Mouse (Mus musculus): ENCODE measurements around the gene Aldh1b1. TPM values are rescaled to one million over a fixed set of nuclear protein-coding genes. Genes with fewer than 3 reads are reported as not detected.

The Aldh1b1 gene
- total RNA-seq (2023; ENCODE audit: inconsistent age): 3.8 to 10.1 TPM (median 6.9 TPM) in 4 replicates

DNA sequence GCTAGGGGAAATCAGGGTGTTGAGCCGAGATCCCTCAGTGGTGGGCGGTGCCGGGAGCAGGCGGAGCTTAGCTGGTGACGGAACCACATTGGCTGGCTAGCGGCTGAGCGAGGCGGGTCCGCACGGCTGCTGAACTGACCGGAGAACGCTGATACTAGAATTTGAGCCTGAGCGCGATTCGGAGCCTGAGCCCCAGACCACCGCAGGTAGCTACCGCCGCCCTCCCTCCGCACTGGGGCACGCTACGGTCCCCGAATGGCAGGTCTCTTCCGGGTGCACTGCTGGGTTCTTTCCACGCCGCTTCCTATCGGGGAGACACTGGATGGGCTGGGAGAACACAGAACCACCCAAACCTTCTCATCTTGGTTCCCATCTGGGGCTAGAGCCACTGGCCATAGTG, at the start of gene Aldh1b1:
Gene Aldh1b1, plus strand, starts transcription at position 59 of the 400 bp plus-strand sequence.

DNA sequence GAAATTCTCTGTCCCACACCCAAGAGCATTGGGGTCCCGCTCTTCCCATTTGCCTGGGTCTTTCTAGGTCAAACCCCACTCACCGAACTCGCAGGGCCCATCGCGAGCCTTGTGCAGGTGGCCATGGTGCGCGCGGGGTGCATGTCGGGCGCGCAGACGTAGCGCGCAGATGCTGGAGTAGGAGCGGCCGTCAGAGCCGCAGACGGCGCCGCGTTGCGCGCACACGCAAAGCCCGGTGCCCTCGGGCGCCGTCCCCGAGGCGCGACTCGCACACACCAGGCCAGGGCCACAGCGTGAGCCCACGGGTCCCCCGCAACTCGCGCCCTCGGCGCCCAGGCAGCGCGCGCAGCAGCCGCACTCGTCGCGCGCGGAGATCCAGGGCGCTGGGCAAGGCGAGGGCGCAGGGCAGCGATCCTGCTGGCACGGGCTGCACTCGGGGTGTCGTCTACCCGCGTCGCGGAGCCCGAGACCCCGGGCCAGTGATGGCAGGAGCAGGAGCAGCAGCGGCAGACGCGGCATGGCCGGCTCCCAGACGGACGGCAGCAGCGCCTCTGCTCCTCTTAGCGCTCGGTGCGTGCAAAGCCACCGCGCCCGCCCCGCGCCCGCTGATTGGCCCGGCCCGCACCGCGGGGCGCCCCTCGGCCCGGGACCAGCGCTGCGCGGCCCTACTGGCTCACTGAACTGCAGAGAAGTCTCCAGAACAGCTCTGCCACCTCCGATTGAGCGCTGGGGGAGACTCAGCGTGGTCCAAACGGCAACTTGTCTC, 27.6 kb downstream of the Aldh1b1 start, which contains the start of gene Igfbpl1:
Gene Igfbpl1, minus strand, starts transcription at position 649 of the 766 bp plus-strand sequence.

DNA sequence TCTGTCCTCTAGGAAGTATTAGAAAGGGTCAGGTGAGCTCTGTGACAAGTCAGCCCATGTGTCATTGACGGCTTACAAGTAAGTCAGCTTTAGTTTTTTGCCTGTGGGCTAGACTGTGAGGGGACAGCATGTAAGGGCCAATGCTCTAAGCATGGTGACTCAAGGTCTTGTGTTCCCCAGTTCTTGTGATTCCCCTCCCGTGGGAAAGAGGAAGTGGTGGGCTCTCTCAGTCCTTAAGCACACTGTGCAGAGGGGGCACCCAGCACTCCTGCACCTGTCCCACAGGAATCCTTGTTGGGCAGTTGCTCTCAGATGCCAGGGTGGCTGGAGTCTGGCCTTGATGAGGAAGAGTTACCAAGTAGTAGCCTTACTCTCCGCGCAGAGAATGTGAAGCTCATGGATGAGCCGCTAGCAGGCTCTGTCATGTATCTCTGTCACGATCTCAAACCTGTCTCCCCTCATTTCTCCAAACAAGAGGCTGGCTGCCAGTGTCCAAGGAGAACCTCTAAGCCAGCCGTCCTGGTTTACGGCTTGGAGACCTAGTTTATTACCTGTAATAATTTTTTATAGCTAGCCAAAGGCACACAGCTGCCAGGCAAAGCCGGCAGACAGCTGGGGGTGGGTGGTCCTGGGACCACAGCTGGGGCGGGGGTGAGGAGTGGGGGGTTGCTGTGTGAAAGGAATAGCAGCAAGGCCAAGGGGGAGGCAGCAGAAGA, 49.4 kb downstream of the Aldh1b1 start, which contains the start of gene Stra6l:
Gene Stra6l, plus strand, starts transcription at position 556 of the 716 bp plus-strand sequence.

Other genes starting within 250 kb of the Aldh1b1 start
- not detected in 4 replicates for gene Igfbpl1, start 27.9 kb downstream of the Aldh1b1 start, total RNA-seq (2023; ENCODE audit: inconsistent age)
- gene Stra6l, start 49.6 kb downstream of the Aldh1b1 start, total RNA-seq (2023; ENCODE audit: inconsistent age): not detected in 4 replicates
- gene Ccdc180, start 91.3 kb downstream of the Aldh1b1 start, total RNA-seq (2023; ENCODE audit: inconsistent age): 0.22 to 0.72 TPM (median 0.48 TPM) in 4 replicates
- 14.9 to 19.8 TPM (median 16.8 TPM) in 4 replicates for gene Tdrd7, start 166.3 kb downstream of the Aldh1b1 start, total RNA-seq (2023; ENCODE audit: inconsistent age)
- 0.16 TPM in 1 of 4 replicates, not detected in the others for gene Tmod1, start 239.9 kb downstream of the Aldh1b1 start, total RNA-seq (2023; ENCODE audit: inconsistent age)